Mouse (Mus musculus): ENCODE data around the gene Pigv.

Gene Pigv

DNA sequence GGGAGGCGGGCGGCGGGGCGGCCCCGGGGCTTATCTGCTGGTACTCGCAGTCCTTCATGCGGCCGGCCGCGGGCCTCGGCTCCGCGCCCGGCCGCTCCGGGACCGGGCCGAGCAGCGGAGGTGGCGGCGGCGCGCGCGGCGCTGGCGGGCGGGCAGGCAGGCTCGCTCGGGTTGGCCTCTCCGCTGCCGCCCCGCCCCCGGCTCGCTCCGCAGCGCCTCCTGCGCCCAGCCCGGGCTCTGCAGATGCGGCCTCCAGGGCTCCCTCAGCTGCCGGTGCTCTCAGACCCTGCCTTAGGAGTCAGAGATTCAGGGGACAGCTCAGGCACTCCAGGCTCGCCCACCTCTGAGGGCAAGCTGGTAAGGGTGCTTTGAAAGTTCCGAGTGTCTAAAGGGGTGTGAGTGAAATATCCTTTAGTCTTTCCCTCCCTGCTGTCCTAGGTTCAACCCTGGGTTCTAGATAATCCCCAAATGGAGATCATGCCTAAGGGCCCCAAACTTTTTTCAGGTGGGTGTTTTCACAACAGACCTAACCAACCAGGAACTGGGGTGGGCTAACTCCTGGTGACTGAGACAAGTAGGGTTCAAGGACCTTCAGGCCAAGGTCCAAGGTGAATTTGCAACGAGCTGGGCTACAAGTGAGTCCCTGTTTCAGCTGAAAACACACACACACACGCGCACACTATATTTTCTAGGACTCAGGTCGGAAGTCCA is 39.0 kb downstream of the Pigv start:
- DNase-seq, result peak; percentile 88 to 96

DNA sequence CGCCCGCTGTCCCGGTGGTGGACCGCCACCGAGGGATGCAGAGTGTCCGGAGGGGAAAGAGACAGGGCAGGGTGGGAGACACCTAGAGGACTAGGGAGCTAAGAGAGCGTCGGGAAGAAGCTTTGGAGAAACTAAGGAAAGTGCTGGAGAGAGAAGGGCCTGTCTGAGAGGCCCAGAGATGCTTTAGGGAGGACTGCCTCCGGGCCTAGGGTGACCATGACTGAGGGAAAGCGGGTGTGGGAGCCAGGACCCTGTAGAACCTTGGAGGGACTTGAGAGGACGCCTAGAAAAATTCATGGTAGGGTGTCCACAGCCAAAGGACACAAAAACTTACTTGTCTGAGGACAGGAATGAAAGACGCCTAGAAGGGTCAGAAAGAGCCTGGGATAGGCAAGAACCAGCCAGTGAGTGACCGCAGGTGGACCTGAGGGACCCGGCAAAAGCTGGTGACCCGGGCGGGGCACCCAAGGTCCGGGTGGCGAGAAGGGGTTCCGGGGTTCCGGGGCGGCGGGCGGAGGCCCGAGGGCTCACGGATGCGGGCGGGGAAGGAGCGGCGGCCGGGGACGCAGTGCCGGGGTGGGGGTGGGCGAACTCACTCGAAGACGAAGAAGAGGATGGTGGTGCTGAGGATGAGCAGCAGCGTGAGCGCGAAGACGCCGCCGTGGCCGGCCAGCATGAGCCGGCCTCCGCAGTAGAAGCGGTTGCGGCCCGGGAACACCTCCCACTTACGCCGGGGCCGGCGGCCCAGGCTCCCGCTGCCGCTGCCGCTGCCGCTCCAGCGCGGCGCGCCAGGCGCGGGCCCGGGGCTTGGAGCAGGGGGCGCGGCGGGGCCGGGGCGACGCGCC is 39.7 kb downstream of the Pigv start:
- peak in 1 of 2 experiments; percentile 43 for DNase-seq

DNA sequence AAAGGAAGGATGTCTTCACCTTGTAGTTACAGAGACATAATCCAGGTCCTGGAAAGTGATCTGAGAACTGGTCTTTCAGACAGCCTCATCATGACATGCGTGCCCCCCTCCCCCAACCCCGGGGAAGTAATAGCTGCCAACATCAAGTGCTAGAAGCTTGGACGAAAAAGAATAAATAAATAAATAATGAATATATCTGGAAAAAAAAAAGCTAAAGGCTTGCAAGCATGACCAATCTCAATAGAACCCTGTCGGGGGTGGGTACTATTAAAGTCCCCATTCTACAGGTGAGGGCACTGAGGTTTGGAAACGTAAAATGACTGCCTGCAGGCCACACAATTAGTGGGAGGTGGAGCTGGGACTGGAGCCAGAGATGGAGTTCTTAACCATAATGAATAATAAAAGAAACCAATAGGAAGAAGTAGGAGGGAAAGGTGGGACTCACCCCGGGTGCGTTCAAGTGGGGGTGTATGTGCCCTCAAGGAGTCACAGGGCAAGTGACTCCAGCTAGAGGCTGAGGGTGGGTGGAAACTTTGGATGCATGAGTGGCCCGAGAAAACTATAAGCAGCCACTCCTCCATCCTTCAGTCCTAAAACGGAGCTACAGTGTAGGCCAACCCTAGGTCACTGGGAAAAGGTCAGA is 40.6 kb downstream of the Pigv start:
- DNase-seq, result peak; percentile 38 to 39

DNA sequence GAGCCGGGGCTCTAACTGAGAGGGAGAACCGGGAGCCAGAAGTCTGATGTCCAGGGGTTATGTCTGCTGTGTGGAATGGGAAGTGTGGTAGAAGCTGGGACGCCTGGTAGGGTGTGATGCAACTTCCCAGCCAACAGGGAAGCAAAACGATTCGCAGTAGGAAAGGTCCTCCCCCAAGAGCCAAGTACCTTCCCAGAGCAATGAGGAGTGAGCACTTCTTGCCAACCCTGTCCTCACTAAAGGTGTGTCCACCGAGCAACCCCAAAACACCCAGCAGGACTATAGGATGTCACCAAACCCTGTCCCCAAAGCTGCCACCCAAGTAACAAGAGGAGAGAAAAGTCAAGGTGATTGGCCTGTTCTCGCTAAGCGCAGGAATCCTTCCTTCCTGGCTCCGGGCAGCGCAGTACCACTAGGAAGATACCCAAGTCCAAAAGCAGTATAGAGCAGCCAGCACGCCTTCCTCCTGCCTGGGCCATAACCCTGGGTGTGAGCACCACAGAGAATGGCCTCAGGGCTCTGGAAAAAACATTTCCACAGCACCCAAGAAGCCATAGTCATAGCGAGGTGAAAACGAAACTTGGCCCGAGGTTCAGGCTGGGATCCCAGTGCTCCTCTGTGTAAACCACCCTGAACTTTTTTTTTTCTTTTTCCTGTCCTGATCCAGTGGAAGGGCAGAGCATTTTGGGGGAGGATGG is 41.2 kb downstream of the Pigv start:
- peak in 1 of 2 experiments; percentile 38 for DNase-seq

DNA sequence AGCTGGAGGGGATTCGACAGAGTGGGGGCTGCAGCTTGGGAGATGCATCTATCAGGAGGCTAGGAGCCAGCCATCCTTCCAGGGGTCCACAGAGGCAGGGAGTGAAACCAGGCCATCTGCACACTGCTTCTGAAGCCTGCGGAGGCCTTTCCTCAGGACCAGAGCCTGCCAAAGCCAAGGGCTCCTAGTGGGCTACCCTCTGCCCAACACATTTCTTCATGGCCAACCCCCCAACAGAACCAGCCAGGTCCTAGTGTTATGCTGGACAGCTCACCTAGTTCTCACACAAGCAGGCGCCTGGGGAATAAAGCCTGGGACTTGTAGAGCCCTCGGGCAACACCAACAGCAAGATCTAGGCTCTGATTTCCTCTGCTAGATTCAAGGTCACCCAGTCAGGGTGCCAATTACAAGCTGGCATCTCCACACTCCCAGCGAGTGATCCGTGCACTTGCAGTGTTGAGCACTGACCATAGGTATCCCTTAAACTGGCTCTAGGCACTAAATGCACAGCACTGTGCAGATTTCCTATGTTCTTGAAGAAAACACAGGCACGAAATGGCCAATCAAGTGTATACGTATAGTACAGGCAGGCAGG is 42.0 kb downstream of the Pigv start:
- peak in 1 of 2 experiments; percentile 55 for DNase-seq

DNA sequence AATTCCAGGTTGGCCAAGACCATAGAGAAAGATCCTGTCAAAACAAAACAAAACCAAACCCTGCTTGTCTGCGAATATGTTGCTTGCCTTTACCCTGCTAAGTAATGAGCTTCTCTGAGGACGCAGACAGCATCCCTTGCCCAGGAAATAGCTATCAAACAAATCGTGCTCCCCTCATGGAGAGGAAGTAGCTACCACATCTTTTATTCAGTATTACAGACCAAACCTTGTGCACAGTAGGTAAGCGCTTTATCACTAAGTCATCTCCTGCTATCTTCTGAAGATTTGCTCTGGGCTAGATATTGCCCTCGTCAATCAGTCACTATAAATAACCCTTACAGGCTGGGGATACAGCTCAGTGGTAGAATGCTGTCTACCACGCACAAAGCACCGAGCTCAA is 43.3 kb downstream of the Pigv start:
- DNase-seq, result no peak

DNA sequence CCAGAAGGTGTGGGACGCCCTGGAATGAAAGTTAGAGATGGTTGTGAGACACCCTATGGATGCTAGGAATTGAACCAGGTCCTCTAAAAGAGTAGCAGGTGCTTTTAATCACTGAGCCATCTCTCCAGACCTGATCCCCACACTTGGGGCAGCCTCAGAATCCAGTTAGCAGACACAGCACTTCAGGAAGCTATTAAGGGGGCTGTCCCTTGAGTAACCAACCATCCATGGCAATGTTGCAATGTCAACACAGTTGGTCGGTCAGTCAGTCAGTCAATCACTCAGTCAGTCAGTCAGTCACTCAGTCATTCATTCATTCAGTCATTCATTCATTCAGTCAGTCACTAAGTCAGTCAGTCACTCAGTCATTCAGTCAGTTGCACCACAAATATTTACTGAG is 43.9 kb downstream of the Pigv start:
- no peak for DNase-seq

DNA sequence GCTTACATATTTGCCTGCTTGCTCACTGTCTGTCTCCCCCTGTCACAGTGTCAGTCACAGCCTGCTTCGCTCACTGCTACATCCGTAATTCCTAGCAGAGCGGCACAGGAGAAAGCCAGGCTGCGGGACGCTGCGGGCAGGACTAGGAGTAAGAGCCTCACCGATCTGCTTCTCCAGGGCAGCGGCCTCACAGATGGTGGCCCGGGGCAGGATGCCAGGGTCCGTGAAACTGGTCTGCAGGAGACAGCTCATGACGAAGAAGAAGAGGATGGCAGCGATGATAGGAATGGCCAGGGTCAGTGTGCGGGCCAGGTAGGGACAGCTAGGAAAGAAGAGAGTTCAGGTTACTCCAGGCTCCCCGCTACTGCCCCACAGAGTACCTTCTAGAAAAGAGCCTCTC is 45.4 kb downstream of the Pigv start:
- DNase-seq, result peak; percentile 86

DNA sequence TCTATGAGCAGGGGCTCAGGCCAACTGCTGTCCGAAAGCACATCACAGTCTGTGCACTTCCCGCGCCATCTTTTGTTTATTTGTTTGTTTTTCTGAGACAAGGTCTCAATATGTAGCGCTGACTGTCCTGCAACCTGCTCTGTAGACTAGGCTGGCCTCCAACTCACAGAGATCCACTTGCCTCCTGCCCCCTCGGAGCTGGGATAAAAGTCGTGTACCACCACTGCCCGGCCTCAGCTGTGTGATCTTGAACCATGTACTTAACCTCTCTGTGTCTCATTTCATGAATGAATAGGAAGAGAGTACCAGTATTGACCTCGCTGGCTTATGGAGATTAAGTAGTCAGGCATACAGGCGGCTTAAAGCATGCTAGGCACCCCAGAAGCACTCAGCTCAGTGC is 45.8 kb downstream of the Pigv start:
- no peak for DNase-seq

DNA sequence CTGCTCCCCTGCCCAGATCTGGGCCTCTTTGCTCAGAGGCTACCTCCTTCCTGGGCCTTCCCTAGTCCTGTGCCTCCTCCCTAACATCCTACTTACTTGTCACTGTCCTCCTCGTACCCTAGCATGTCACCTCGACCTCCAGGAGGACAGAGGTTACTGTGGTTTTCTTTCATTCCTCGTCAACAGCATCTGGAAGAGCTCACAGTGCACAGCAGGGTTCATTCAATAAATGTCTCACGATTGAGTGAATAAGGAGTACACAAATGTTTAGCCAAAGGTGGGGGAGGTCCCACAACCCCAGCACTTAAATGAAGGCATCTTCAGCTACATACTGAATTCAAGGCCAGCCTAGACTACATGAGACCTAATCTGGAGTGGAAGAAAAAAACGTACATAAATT is 46.2 kb downstream of the Pigv start:
- DNase-seq, result no peak

DNA sequence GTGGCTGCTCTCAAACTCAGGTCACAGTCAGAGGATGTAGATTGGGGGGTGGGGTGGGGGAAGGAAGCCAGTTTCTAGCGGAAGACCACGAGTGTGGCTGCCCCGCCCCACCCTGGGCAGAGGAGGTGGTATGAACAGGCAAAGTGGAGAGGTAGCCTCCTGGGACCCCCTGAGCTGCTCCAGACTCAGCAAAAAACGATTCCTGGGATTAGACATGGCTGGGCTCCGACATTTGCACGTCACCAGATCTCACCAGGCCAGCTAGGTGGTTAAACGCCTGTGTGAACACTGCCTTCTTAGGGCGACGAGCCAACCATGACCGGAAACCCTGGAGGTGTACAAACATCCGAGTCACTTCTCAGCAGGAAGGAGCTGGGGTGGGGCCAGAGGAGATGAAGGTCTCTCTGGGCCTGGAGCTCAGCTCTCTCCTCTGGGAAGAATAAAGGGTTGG is 46.8 kb downstream of the Pigv start:
- DNase-seq, result peak in 1 of 2 experiments; percentile 43

DNA sequence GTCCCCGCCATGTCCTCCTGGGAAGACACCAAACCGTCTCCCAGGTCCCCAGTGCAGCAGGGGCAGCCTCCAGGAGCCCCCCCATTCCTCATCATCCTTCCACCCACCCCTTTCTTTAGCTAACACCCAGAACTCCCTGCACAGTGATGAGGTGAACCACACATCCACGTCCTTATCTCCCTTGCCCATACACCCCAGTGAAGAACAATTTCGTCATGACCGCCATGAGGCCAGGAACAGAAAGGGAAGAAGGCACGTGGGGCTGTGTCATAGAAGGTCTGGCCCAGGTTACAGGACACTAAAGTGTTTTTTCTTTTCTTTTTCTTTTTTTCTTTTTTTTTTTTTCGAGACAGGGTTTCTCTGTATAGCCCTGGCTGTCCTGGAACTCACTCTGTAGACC is 47.6 kb downstream of the Pigv start:
- no peak for DNase-seq

DNA sequence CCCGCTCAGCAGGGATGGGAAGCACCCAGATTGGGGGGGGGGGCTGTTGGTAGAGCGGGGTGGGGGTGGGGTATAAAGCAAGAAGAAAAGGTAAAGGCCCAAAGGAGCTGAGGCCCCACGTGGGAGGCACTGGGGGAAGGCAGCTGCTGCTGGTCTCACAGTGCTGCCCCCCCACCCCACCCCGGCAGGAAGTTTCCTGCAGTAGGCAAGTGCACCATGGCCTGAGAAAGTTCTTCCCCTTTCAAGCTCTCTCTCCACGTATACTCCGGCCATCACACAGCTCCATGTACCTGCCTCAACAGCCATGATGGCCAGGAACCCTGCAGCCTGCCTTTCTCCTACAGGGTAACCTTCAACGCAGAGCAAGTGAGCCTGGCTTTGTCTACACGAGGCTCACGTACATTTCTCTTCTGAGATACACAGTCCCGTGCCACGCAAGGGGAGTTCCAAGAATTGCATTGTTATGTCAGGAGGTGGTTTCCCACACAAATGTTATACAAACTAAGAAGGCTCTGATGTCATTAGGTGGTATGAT is 50.2 kb downstream of the Pigv start:
- DNase-seq, result no peak

DNA sequence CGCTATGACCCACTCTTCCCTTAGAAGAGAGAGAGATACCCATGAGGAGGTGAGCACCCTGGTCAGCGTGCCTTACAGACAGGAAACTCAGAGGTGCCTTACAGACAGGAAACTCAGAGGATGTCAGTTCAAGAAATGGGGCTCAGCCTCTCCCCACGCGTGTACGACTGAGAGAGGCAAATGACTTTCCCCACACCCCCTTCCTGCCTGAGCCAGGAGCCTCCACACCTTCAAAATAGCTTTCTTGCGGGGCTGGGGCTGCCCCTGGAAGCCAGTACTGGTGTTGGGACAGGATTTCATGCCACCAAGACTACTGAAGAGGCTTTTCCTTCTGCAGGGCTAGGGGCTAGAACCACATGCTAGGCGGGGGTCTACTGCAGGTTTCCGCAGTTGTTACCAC is 51.8 kb downstream of the Pigv start:
- no peak for DNase-seq

DNA sequence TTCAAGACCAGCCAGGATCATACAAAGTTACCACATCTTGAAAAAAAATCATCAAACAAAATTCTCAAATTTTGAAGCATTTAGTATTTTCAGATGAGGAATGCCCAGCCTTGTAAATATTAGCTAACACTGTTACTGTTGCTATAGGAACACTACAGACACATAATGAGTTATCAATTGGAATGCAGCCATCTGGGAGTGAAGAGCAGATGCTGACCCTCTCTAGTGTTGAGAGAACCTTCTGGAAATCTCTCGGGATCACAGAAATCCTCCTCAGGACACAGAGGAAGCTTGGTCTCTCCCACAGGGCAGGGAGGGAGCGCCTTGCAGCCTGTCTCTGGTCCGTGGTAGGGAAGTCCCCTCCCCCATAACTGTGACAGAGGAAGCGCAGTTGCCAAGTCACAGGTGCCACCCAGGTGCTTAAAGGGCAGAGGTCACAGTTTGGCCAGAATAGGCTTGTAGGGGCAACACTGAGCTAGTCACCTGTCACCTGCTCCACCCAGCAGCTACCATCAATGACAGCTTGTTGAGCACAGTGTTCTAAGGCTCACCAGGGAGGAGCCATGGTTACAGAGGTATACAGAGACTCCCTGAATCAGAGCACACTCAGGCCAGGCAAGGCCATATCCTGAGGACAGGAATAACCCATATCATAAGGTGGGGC is 52.8 kb downstream of the Pigv start:
- no peak for DNase-seq

DNA sequence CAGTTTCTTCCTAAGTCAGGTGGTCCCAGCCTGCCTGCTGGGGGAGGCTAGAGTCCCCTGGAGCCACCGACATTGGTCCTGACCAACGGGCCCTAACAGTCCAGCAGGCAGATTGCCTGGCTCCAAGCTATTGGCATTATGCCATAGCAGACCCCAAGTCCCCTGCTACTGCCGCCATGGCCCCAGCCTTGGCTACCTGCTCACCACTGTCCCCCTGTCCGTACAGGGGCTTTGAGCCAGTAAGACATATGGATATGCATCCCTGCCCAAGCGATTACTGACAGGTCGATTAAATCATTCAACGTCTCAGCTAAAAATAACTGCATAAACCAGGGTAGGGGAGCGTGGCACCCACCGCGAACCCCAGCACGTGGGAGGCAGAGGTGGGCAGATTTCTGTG is 54.5 kb downstream of the Pigv start:
- no peak for DNase-seq

DNA sequence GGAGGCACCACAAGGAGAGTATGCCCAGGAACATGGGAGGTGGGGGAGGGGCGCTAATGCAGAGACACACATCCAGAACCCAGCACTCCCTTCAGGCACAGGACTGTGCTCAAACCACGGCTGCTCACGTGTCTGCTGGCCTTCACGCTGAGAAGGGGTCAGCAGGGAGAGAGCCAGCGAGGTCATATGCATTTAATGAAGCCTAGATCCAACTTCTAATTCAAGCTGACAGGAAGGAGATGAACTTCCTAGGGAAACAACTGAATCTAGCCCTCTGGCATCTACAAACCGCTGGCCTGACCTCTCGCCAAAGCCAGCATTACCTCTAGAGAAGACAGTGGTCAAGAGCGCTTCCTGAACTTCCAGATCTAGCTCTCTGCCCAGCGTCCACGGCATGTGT is 57.0 kb downstream of the Pigv start:
- DNase-seq, result no peak

DNA sequence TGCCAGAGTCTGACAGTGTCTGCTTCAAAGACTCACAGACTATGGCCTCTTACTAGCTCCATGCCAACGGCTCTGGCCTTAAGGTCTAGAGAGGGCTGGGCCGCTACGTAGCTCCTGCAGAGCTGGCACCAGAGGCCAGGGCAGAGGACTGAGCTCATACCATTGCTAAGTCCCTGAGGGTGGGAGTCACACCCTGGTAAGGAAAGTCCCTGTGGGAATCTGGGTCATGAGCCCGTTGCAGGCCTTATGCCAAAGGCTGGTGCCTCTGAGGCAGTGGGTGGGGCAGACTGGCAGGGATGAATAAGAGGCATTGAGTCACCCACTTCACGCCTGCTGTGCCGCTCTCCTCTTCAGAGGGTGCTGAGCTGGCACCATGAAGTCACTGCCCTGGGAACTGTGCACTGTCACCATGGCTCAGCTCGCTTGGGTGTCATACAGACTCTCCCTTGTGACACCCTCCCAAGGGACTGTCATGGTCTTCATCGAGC is 58.1 kb downstream of the Pigv start:
- DNase-seq, result peak; percentile 35 to 40

DNA sequence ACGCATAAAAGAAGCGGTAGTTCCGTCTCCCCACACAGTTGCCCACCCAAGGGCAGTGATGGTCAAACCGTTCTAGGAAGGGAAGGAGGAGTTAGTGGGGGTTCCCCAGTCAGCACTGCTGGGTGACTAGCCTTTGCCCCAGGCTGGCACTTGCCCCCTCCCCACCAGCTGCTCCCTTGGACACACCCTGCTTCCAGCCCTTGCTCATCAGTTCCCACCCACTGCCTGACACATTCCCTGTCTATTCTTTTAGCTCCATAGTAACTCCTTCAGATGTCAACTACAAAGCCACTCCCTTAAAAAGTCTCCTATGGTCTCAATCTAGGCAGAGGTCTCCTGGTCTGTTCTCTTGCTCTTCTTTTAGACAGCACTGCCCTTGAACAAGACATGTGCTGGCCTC is 58.6 kb downstream of the Pigv start:
- no peak for DNase-seq

DNA sequence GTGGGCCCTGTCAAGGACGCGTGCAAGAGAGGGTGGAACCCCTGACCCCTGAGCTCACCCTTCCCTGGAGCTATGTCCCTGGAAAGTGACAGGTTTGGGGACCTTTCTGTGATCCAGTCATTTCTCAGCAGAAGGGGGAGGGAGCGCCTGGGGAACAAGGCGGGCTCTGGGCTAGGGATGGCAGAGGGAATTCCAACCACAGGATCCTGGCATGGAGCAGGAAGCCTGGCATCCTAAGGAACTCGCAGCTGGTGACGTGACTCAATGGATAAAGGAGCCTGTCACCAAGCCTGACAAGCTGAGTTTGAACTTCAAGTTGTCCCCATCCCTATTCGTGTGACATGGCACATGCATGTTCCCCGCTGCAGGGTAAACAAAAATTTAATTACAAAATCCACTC is 59.4 kb downstream of the Pigv start:
- no peak for DNase-seq

DNA sequence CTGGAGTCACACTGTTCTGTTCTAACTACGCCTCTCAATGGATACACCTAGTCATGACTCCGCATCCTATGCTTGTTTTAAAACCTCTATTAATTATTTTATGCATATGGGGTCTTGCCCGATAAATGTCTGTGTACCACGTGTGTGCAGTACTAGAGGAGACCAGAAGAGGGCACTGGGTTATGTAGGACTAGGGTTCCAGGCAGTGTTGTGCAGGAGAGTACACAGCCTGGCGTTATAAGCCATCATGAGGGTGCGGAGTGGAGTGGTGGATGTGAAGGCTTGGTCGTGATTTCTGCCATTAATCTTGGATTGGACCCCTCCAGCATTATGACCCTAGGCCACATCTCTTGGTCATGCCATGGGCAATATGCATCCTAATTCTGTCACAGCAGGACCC is 60.0 kb downstream of the Pigv start:
- no peak for DNase-seq

DNA sequence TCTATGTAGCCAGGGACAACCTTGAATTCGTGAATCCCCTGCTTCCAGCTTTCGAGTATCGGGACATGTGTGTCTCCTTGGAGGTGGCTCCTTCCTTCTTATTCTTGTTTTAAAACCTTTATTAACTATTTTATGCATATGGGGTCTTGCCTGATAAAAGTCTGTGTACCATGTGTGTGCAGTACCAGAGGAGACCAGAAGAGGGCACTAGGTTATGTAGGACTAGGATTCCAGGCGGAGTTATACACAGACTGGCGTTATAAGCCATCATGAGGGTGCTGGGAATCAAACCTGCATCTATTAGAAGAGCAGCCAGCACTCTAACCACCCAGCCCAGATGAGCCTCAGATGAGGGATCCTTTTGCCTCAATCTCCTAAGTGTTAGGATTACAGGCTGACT is 60.6 kb downstream of the Pigv start:
- no peak for DNase-seq
